ENCODE assay signal across 11 mouse cellular contexts in genomic region chr19:7197445-7197844, GRCm38 (mm10). TPM values are rescaled to one million over a fixed set of nuclear protein-coding genes. Genes with fewer than 3 reads are reported as not detected.
A peak's percentile ranks its signal among the peaks of the same experiment; 100 is the strongest.
DNase-seq lines count a peak whose midpoint lies in the region; ATAC-seq lines count a peak whose summit lies in the region.
"Had no signal": no experiment of that assay in that cellular context is flagged by ENCODE, and none has a peak within 500 bp of the region (broad histone marks: within the 10 kb centered on the region; RNA-seq: fewer than 3 reads in every experiment).

No protein-coding gene starts in this region.

- H3K27ac ChIP-seq in kidney, embryonic 16.5 days (ENCODE audit: low read length): no peak overlapping the region
- no peak overlapping the region for H3K27ac ChIP-seq in hindbrain, embryonic 11.5 days (ENCODE audit: low read depth, low read length)
- no peak overlapping the region for H3K27ac ChIP-seq in limb, embryonic 12.5 days
- H3K27ac ChIP-seq in neural tube, embryonic 14.5 days (ENCODE audit: low read depth, low read length): no peak overlapping the region
- H3K27ac ChIP-seq: liver, embryonic 15.5 days had no signal

- no peak overlapping the region for H3K4me3 ChIP-seq in kidney, embryonic 16.5 days (ENCODE audit: low read length)
- no peak overlapping the region for H3K4me3 ChIP-seq in hindbrain, embryonic 11.5 days (ENCODE audit: low read depth, low read length)
- no peak overlapping the region for H3K4me3 ChIP-seq in limb, embryonic 12.5 days (replicated peaks)
- H3K4me3 ChIP-seq in neural tube, embryonic 14.5 days (ENCODE audit: low read depth, low read length): no peak overlapping the region
- H3K4me3 ChIP-seq: liver, embryonic 15.5 days had no signal

- H3K36me3 ChIP-seq in kidney, embryonic 16.5 days (ENCODE audit: insufficient read depth, low read length): peaks cover 45% of the 10 kb centered on the region
- peaks cover 19% of the 10 kb centered on the region for H3K36me3 ChIP-seq in hindbrain, embryonic 11.5 days (ENCODE audit: control insufficient read depth, insufficient read depth, low read length)
- peaks cover 54% of the 10 kb centered on the region for H3K36me3 ChIP-seq in limb, embryonic 12.5 days
- peaks cover 22% of the 10 kb centered on the region for H3K36me3 ChIP-seq in neural tube, embryonic 14.5 days (ENCODE audit: control insufficient read depth, insufficient read depth, low read length)

- no peaks in the 10 kb centered on the region for H3K9me3 ChIP-seq in kidney, embryonic 16.5 days (ENCODE audit: low read length)
- H3K9me3 ChIP-seq in hindbrain, embryonic 11.5 days (ENCODE audit: control insufficient read depth, low read length): no peaks in the 10 kb centered on the region
- no peaks in the 10 kb centered on the region for H3K9me3 ChIP-seq in limb, embryonic 12.5 days
- H3K9me3 ChIP-seq in neural tube, embryonic 14.5 days (ENCODE audit: control insufficient read depth, low read length): no peaks in the 10 kb centered on the region
- H3K9me3 ChIP-seq: liver, embryonic 15.5 days had no signal

- no peak overlapping the region for H3K4me2 ChIP-seq in kidney, embryonic 16.5 days (replicated peaks; ENCODE audit: low read depth, low read length)
- no peak overlapping the region for H3K4me2 ChIP-seq in hindbrain, embryonic 11.5 days (replicated peaks; ENCODE audit: low read depth, low read length)
- H3K4me2 ChIP-seq in limb, embryonic 12.5 days: no peak overlapping the region
- no peak overlapping the region for H3K4me2 ChIP-seq in neural tube, embryonic 14.5 days (ENCODE audit: low read depth, low read length)
- H3K4me2 ChIP-seq: liver, embryonic 15.5 days had no signal

- H3K9ac ChIP-seq in kidney, embryonic 16.5 days (replicated peaks; ENCODE audit: low read length): no peak overlapping the region
- H3K9ac ChIP-seq in hindbrain, embryonic 11.5 days (ENCODE audit: low read depth, low read length): no peak overlapping the region
- H3K9ac ChIP-seq in limb, embryonic 12.5 days (replicated peaks): no peak overlapping the region
- H3K9ac ChIP-seq in neural tube, embryonic 14.5 days (replicated peaks; ENCODE audit: low read depth, low read length): no peak overlapping the region
- H3K9ac ChIP-seq: liver, embryonic 15.5 days had no signal

- H3K27me3 ChIP-seq in kidney, embryonic 16.5 days (ENCODE audit: insufficient read depth, low read length): no peaks in the 10 kb centered on the region
- 0 out of 2 replicates have a peak, but pooled peaks cover 3% of the 10 kb centered on the region for H3K27me3 ChIP-seq in hindbrain, embryonic 11.5 days (ENCODE audit: control insufficient read depth, insufficient read depth, low read length)
- H3K27me3 ChIP-seq in limb, embryonic 12.5 days: peaks cover 8% of the 10 kb centered on the region; the same call in 1 of the 2 replicates
- H3K27me3 ChIP-seq in neural tube, embryonic 14.5 days (ENCODE audit: control insufficient read depth, insufficient read depth, low read length): no peaks in the 10 kb centered on the region
- H3K27me3 ChIP-seq: liver, embryonic 15.5 days had no signal

- WGBS in kidney, embryonic 16.5 days: 79% methylated on average over 9 of the region's 9 CpGs
- WGBS in hindbrain, embryonic 11.5 days: 85% methylated on average over 8 of the region's 9 CpGs
- 84% methylated on average over 9 of the region's 9 CpGs for WGBS in limb, embryonic 12.5 days
- 77% methylated on average over 9 of the region's 9 CpGs for WGBS in neural tube, embryonic 14.5 days

- intact Hi-C loops in left cerebral cortex, postnatal 4 days (cut with DNase I): loop anchor here (5.0 kb wide), 1 partner anchor 130 kb away; no protein-coding TSS in a partner anchor

- ATAC-seq in kidney, embryonic 16.5 days (ENCODE audit: low FRiP score, low TSS enrichment): peak; percentile 31
- peak; percentile 48 for ATAC-seq in hindbrain, embryonic 11.5 days (ENCODE audit: low FRiP score)
- 0 out of 2 replicates have a peak, but pooled peaks have one; percentile 18 for ATAC-seq in limb, embryonic 12.5 days (ENCODE audit: insufficient number of reproducible peaks, insufficient read depth, low FRiP score, low TSS enrichment, low read depth)
- 0 out of 2 replicates have a peak, but pooled peaks have one; percentile 16 for ATAC-seq in neural tube, embryonic 14.5 days (ENCODE audit: low read depth)
- ATAC-seq in erythroblast, adult 5-6 weeks (replicated peaks; ENCODE audit: low FRiP score, poor library complexity, severe bottlenecking): no peak

- no peak for DNase-seq in kidney, adult 18-20 months
- DNase-seq in hindbrain, embryonic 11.5 days (ENCODE audit: low spot score): no peak
- no peak for DNase-seq in left cerebral cortex, postnatal 4 days
- DNase-seq: cerebellum, adult 9-10 months; gastrocnemius, postnatal 25 days; heart, postnatal 36 days had no signal

- H3K4me1 ChIP-seq in kidney, embryonic 16.5 days (ENCODE audit: insufficient read depth, low read length): peaks cover 27% of the 10 kb centered on the region
- H3K4me1 ChIP-seq in hindbrain, embryonic 11.5 days (replicated peaks; ENCODE audit: control insufficient read depth, insufficient read depth, low read length): peaks cover 6% of the 10 kb centered on the region; the same call in 1 of the 2 replicates
- H3K4me1 ChIP-seq in limb, embryonic 12.5 days (replicated peaks): peaks cover 38% of the 10 kb centered on the region
- H3K4me1 ChIP-seq in neural tube, embryonic 14.5 days (ENCODE audit: control insufficient read depth, insufficient read depth, low read length): no peaks in the 10 kb centered on the region; the same call in 1 of the 2 replicates

RNA-seq across cellular contexts. Expression of gene Otub1, which starts 8.7 kb away (rescaled TPM):
- polyA plus RNA-seq in kidney, embryonic 16.5 days (2015; fragmentation: Nextera tagmentation; extraction: Ambion mirVana): 231 and 241 TPM in 2 replicates
- 246 and 250 TPM in 2 replicates for polyA plus RNA-seq in hindbrain, embryonic 11.5 days (2014; fragmentation: Nextera tagmentation; extraction: Ambion mirVana)
- 222 and 233 TPM in 2 replicates for polyA plus RNA-seq in limb, embryonic 12.5 days (2016; fragmentation: Nextera tagmentation; extraction: Ambion mirVana)
- polyA plus RNA-seq in neural tube, embryonic 14.5 days (2014; fragmentation: Nextera tagmentation; extraction: Ambion mirVana): 240 and 255 TPM in 2 replicates
- total RNA-seq in erythroblast, adult 5-6 weeks (2015; ENCODE audit: low replicate concordance): 17.3 TPM in 2 replicates
- total RNA-seq in erythroblast, adult 5-6 weeks (2017; ENCODE audit: low replicate concordance): 15.5 and 23.1 TPM in 2 replicates
- total RNA-seq in left cerebral cortex, postnatal 4 days (2021): 100 to 1,000 TPM; 181 TPM

RNA-seq across cellular contexts. Expression of gene Cox8a, which starts 20.0 kb away (rescaled TPM):
- 1,116 and 1,175 TPM in 2 replicates for polyA plus RNA-seq in kidney, embryonic 16.5 days (2015; fragmentation: Nextera tagmentation; extraction: Ambion mirVana)
- 762 and 780 TPM in 2 replicates for polyA plus RNA-seq in hindbrain, embryonic 11.5 days (2014; fragmentation: Nextera tagmentation; extraction: Ambion mirVana)
- polyA plus RNA-seq in limb, embryonic 12.5 days (2016; fragmentation: Nextera tagmentation; extraction: Ambion mirVana): 870 and 903 TPM in 2 replicates
- 1,130 and 1,330 TPM in 2 replicates for polyA plus RNA-seq in neural tube, embryonic 14.5 days (2014; fragmentation: Nextera tagmentation; extraction: Ambion mirVana)
- 177 and 188 TPM in 2 replicates for total RNA-seq in erythroblast, adult 5-6 weeks (2015; ENCODE audit: low replicate concordance)
- 51.3 and 166 TPM in 2 replicates for total RNA-seq in erythroblast, adult 5-6 weeks (2017; ENCODE audit: low replicate concordance)
- total RNA-seq in left cerebral cortex, postnatal 4 days (2021): 100 to 1,000 TPM; 469 to 499 TPM

RNA-seq across cellular contexts. Expression of gene Naa40, which starts 43.5 kb away (rescaled TPM):
- polyA plus RNA-seq in kidney, embryonic 16.5 days (2015; fragmentation: Nextera tagmentation; extraction: Ambion mirVana): 81.4 and 88.0 TPM in 2 replicates
- 79.9 and 87.6 TPM in 2 replicates for polyA plus RNA-seq in hindbrain, embryonic 11.5 days (2014; fragmentation: Nextera tagmentation; extraction: Ambion mirVana)
- polyA plus RNA-seq in limb, embryonic 12.5 days (2016; fragmentation: Nextera tagmentation; extraction: Ambion mirVana): 69.7 and 73.1 TPM in 2 replicates
- 68.7 and 71.3 TPM in 2 replicates for polyA plus RNA-seq in neural tube, embryonic 14.5 days (2014; fragmentation: Nextera tagmentation; extraction: Ambion mirVana)
- total RNA-seq in erythroblast, adult 5-6 weeks (2015; ENCODE audit: low replicate concordance): 12.5 and 20.1 TPM in 2 replicates
- 14.5 and 15.1 TPM in 2 replicates for total RNA-seq in erythroblast, adult 5-6 weeks (2017; ENCODE audit: low replicate concordance)
- total RNA-seq in left cerebral cortex, postnatal 4 days (2021): 10 to 100 TPM; 45.6 to 49.9 TPM
